Comparison of ENCODE assay signal across 8 mouse cellular contexts in genomic region chr4:141534947-141535680, GRCm38 (mm10). TPM values are rescaled to one million over a fixed set of nuclear protein-coding genes. Genes with fewer than 3 reads are reported as not detected.
DNase-seq lines count a peak whose midpoint lies in the region; ATAC-seq lines count a peak whose summit lies in the region.

No protein-coding gene starts in this region.

- H3K4me1 ChIP-seq in intestine, embryonic 15.5 days (replicated peaks), result peaks cover 7% of the 10 kb centered on the region
- peaks cover 70% of the 10 kb centered on the region for H3K4me1 ChIP-seq in liver, embryonic 13.5 days (replicated peaks)

- H3K4me3 ChIP-seq in intestine, embryonic 15.5 days (replicated peaks), result no peak overlapping the region
- peak overlapping the region; percentile 94 for H3K4me3 ChIP-seq in liver, embryonic 13.5 days (replicated peaks)

- H3K9ac ChIP-seq in intestine, embryonic 15.5 days, result no peak overlapping the region
- peak overlapping the region; percentile 95 for H3K9ac ChIP-seq in liver, embryonic 13.5 days

- no peaks in the 10 kb centered on the region for H3K9me3 ChIP-seq in intestine, embryonic 15.5 days
- no peaks in the 10 kb centered on the region for H3K9me3 ChIP-seq in liver, embryonic 13.5 days (replicated peaks)

- peak overlapping the region; percentile 94 for H3K4me2 ChIP-seq in intestine, embryonic 15.5 days (replicated peaks)
- H3K4me2 ChIP-seq in liver, embryonic 13.5 days, result peak overlapping the region; percentile 98

- H3K27ac ChIP-seq in intestine, embryonic 15.5 days, result no peak overlapping the region
- H3K27ac ChIP-seq in liver, embryonic 13.5 days, result peak overlapping the region; percentile 96

- no peaks in the 10 kb centered on the region for H3K27me3 ChIP-seq in intestine, embryonic 15.5 days (replicated peaks)
- no peaks in the 10 kb centered on the region for H3K27me3 ChIP-seq in liver, embryonic 13.5 days

- H3K36me3 ChIP-seq in intestine, embryonic 15.5 days, result no peaks in the 10 kb centered on the region
- H3K36me3 ChIP-seq in liver, embryonic 13.5 days, result peaks cover 6% of the 10 kb centered on the region

- 28% methylated on average over 11 of the region's 11 CpGs for WGBS in intestine, embryonic 15.5 days
- WGBS in liver, embryonic 13.5 days (ENCODE audit: insufficient replicate concordance), result 29% methylated on average over 11 of the region's 11 CpGs

- DNase-seq in layer of hippocampus, adult 9-11 months, result peak; percentile 53
- no peak for DNase-seq in layer of hippocampus, postnatal 25 days (ENCODE audit: extremely low spot score in 1 of 2, low spot score in 1 of 2)
- peak; percentile 54 for DNase-seq in gastrocnemius, postnatal 25 days
- peak; percentile 58 for DNase-seq in liver, embryonic 13.5 days
- DNase-seq in spleen, postnatal 4 days (ENCODE audit: low spot score in 2 of 2), result peak; percentile 72 to 81

- ATAC-seq in common myeloid progenitor, adult 5-6 weeks (replicated peaks; ENCODE audit: low read depth, poor library complexity, severe bottlenecking), result peak; percentile 46
- no peak for ATAC-seq in intestine, embryonic 15.5 days
- peak; percentile 58 for ATAC-seq in liver, embryonic 13.5 days (ENCODE audit: low read depth)
- 0 out of 2 replicates have a peak, but pooled peaks have one; percentile 52 for ATAC-seq in monocyte, adult 5-6 weeks (replicated peaks; ENCODE audit: insufficient number of reproducible peaks, low FRiP score, low TSS enrichment, poor library complexity, severe bottlenecking)

RNA-seq across cellular contexts. Expression of gene Spen, which starts 3.3 kb away (rescaled TPM):
- total RNA-seq in layer of hippocampus, postnatal 25 days (2021), result 10 to 100 TPM; 51.6 to 67.6 TPM
- 32.7 and 43.0 TPM in 2 replicates for total RNA-seq in common myeloid progenitor, adult 5-6 weeks (2017)
- 10 to 100 TPM; 18.6 to 19.9 TPM for total RNA-seq in gastrocnemius, postnatal 25 days (2021)
- polyA plus RNA-seq in intestine, embryonic 15.5 days (2015; fragmentation: Nextera tagmentation; extraction: Ambion mirVana), result 7.4 and 10.5 TPM in 2 replicates
- polyA plus RNA-seq in liver, embryonic 13.5 days (2015; fragmentation: Nextera tagmentation; extraction: Ambion mirVana), result 4.2 and 4.8 TPM in 2 replicates
- 39.8 to 81.5 TPM (median 48.1 TPM) in 3 replicates for total RNA-seq in monocyte, adult 5-6 weeks (2017)

Comparison
In these comparisons a context has a peak if more than half of its experiments do, and no peak if none do; other contexts are left out.
1. DNase-seq: peak in layer of hippocampus, adult 9-11 months (single experiment), gastrocnemius, postnatal 25 days (single experiment), liver, embryonic 13.5 days (single experiment) and spleen, postnatal 4 days (2 of 2); none in layer of hippocampus, postnatal 25 days (0 of 2).